Mouse (Mus musculus) liver, postnatal 0 days (tissue): ENCODE measurements around the gene Gm20388.

Source experiments
- CTCF ChIP-seq: sonication (generic); IDR thresholded peaks from 2 replicates; pipeline ENCODE4 v1.5.1; 2016; ENCODE audit warnings: antibody characterized with exemption, low read depth
- EP300 ChIP-seq: IDR thresholded peaks from 2 replicates; pipeline ENCODE4 v1.6.1; 2016; ENCODE audit warnings: antibody characterized with exemption, low read depth, mild to moderate bottlenecking

DNA sequence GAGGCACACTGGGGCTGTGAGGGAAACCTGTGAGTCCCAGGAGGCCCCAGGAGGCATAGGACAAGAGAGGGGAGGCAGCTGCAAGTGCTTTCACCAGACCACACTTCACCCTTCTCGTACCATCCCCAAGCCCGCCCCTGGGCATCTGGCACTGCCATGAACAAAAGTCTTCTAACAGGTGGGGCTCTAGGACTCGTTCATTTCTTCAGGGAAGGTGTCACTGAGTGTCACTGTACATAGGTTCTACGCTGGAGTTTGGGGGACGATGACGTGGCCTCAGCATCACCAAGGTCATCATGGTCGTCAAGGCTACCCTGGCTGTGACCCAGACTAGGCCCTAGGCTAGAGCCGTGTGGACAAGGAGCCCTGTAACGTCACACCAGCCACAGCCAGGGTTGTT, 1617.1 kb downstream of the Gm20388 start:
- no peak for TF ChIP-seq EP300
- no peak for TF ChIP-seq CTCF
